Mouse (Mus musculus) myocyte (in vitro differentiated cells): ENCODE data around the gene Fam222b.

Experiments used
- MAX ChIP-seq: IDR thresholded peaks from one replicate; pipeline ENCODE4 v1.6.1; 2011; ENCODE audit warnings: low read depth, mild to moderate bottlenecking, control low read depth
- POLR2A ChIP-seq: IDR thresholded peaks from one replicate; pipeline ENCODE4 v1.6.1; 2011; ENCODE audit warnings: low read depth, mild to moderate bottlenecking, control low read depth, moderate library complexity; ENCODE audit not compliant: insufficient read length
- TCF3 ChIP-seq: IDR thresholded peaks from one replicate; pipeline ENCODE4 v1.6.1; 2011; ENCODE audit warnings: low read depth, control low read depth; ENCODE audit not compliant: insufficient read length

GRCm38 (mm10) chr11:78179438-78179999 lies 85.1 kb downstream of the Fam222b start:
- no peak for TF ChIP-seq MAX
- TF ChIP-seq POLR2A = no peak
- TF ChIP-seq TCF3 = no peak
